Mouse (Mus musculus) c-Kit-positive CD71-negative TER-119-negative erythroid progenitor cells, embryonic 14.5 days (primary cell): Measurements from ENCODE around the gene Uvrag.

ENCODE experiments used
- DNase-seq: peaks from one replicate; pipeline ENCODE4 v3.0.0-alpha.2; 2013; ENCODE audit warnings: low read depth

The Uvrag gene

DNA sequence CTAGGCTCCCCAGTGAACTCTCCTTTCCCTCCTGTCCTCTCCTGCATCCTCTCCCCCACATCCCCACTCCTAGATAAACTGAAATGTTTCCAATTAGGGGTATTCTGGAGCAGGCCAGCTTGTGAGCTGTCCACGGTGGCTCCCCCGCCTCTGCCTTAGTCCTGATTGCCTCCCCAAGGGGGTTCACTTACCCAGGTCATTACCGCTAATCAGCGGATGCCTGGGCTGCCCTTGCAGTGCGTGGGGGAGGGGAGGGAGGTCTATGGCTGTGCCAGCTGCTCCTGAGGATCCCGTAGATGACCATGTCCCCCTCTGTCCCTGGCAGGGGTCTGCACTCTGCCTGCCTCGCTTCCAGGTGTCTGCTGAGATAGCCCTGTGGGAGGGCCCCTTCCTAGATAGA is 297.3 kb downstream of the Uvrag start:
- no peak for DNase-seq

DNA sequence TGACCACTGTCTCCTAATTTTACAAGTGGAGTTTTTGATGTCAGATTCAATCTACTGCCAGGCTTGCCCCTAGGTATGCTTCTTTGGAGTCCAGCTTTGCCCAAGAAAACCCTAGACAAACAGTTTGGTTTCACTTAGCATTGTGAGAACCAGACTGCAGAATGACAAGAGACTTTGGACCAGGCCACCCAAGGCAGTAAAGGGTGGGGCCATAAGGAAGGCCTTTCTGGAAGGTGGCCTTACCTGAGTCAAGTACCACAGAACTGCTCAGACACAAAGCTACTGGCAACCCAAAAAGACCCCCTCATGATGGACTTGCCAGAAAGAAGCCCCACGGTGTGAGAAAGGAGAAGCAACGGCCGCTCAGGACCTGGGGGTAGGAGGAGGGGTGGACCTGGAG is 297.9 kb downstream of the Uvrag start:
- no peak for DNase-seq

DNA sequence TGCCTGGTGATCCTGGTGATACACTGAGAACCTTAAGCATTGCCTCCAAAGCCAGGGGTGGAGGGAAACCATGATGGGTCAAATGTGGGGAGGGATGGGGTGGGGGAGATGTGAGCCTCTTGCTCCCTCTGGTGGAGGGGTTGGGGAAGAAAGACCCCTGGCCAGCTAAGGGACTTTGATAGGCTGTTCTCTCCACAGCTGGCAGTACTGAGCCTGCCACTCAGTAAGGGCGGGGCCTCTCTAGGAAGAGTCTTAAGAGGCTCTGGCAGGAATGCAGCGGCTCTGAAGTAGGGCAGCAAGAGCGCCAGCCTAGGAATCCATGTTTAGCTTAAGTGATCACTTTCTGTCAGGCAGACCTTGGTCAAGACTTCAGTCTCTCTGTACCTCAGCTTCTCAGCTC is 299.1 kb downstream of the Uvrag start:
- DNase-seq: no peak

DNA sequence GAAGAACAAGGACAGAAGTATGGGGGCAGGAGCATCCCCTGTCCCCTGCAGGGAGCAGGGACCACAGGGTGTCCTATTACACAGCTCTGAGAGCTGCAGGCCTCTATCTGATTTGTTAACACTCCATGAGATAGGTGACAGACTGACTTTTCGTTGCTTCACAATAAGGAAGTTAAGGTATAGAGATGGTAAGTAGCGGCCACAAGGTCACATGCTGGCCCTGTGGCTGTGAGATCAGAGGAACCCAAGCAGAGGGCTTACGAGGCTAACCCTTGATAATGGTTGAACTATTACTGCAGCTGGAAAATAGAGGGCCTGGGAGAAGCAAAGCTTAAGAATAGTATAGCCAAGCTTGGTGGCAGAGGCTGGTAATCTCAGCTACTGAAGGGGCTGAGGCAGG is 300.2 kb downstream of the Uvrag start:
- no peak for DNase-seq

DNA sequence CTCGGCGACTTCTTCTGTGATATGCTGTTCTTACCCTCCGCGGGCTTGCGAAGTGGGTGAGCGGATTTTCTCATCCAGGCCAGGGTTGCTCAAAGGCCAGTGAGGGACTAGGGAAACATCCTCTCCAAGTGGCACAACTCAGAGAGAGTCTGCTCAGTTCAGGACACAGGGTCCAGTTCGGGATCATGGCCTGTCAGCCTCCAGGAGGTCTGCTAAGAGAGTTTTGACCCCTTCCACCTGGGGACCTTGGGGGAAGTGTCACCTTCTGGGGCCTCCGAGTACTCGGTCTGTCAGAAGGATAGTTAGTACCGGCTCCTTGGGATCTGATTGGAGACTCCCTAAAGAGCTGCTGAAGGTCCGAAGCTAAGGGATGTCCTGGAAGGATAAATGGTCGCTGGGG is 301.6 kb downstream of the Uvrag start:
- DNase-seq: no peak

DNA sequence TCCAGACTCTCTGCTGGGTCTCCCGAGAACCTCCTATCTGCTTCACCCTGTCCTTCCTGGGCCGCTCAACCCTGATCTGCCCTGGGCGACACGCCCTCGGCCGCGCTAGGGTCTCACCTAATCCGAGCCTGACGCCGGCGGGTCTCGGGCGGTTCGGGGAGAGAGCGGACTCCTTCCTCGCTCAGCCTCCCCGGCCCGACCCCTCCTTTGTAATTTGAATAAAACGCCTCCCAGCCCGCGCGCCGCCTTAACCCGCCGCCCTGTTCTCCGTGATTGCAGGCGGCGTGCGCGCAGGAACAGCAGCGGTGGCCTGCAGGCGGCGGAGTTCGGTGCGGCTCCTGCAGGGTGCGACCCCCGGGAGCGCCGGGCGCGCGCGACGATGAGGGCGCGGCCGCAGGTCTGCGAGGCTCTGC is 302.2 kb downstream of the Uvrag start:
- no peak for DNase-seq

DNA sequence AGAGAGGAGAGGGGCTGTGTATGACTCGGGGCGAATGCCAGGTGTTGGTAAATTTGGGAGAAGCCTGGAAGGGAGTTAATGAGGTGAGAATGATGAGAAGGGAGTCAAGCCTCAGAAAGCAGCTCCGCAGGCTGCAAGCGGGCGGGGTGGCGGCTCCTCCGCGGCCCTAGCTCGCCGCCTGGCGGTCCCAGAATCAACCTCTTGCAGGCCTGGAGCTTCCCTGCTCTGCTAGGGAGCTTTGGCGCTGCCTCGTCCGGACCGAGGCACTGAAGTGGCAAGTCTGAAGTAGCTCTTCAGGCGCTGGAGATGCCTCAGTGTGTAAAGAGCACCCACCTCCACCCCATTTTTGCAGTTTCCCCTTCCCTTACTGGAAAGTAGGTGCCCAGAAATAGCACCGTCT is 303.0 kb downstream of the Uvrag start:
- DNase-seq: no peak

DNA sequence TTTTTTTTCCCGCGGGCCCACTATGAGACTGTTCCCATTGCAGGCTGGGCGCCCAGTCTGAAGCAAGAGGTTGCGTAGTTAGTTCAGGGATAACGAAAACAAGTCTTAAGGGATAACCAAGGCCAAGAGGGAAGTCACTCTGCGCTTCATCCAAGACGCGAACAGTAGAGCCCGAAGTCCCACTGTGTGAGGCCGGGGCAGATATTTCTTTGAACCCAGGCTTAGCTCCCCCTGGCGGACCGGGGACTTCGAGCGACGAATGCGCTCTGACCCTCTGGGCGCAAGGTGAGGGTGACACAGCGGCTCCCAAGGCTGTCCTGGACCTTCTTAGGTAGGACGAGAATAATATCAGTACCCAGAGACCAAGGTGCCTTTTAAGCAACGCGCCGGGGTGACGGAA is 304.3 kb downstream of the Uvrag start:
- DNase-seq: peak; percentile 47

DNA sequence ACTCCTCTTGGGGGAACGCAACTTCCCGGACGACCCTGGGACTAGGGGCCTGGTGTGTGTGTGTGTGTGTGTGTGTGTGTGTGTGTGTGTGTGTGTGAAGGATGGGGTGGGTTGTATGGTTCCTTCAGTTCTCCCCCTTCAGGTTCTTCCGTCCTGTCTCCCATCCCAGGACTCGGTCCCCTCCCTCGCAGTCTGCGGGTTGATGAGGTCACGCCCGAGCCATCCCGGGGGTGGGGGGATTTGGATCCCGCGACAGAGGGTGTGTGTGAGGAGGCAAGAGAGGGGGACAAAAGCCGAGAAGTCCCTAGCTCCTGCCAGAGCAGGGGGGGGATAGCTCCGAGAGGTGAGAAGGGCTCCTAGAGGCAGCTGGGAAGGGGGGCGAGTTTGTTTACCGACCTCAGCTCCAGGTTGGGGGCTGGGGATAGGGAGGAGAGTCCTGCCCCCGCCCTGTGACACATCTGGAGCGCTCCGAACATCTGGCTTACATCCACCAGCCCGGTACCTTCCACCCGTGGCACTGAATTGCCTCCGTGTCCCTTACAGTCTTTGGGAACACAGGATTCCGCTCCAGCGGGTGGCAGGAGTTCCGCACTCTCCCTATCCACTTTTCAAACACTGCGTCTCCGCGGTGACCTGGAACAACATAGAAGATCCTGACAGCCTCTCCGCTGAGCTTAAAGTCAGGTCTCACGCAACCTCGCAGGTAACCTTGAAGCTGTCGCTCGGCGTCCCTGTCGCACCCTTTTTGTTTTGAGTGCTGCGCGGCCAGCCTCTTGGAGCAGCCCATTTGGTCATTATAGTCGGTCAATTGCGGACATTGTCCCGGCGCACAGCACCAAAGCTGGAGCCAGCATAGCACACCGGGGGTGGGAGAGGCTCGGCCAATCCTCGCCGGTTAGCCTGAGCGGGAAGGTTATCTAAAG is 305.2 kb downstream of the Uvrag start:
- DNase-seq: no peak
